Mouse (Mus musculus) kidney, embryonic 16.5 days (tissue): Measurements from ENCODE around the gene Zfp524. TPM values are rescaled to one million over a fixed set of nuclear protein-coding genes. Genes with fewer than 3 reads are reported as not detected.

Source experiments
- ATAC-seq: fragments of 200-750 bp; cut with Nextera tagmentation; 2 replicates; pipeline ENCODE4 v1.8.0; 2017; ENCODE audit warnings: moderate TSS enrichment; ENCODE audit not compliant: low FRiP score, low TSS enrichment
- H3K27ac ChIP-seq: fragments of 300-500 bp; sonication (generic); 2 replicates; pipeline ENCODE4 v1.5.1; 2014; ENCODE audit warnings: low read length
- H3K27me3 ChIP-seq: fragments of 300-500 bp; sonication (generic); 2 replicates; pipeline ENCODE4 v1.6.1; 2014; ENCODE audit warnings: low read length, control low read depth, mixed read lengths; ENCODE audit not compliant: insufficient read depth
- H3K36me3 ChIP-seq: fragments of 300-500 bp; sonication (generic); 2 replicates; pipeline ENCODE4 v1.6.1; 2014; ENCODE audit warnings: low read length, control low read depth, mixed read lengths; ENCODE audit not compliant: insufficient read depth
- H3K4me1 ChIP-seq: fragments of 300-500 bp; sonication (generic); 2 replicates; pipeline ENCODE4 v1.6.1; 2014; ENCODE audit warnings: low read length, control low read depth, mixed read lengths; ENCODE audit not compliant: insufficient read depth
- H3K4me2 ChIP-seq: fragments of 300-500 bp; sonication (generic); replicated peaks from 2 replicates; pipeline ENCODE4 v1.6.1; 2014; ENCODE audit warnings: low read depth, low read length
- H3K4me3 ChIP-seq: fragments of 300-500 bp; sonication (generic); 2 replicates; pipeline ENCODE4 v1.5.1; 2014; ENCODE audit warnings: mild to moderate bottlenecking, low read length
- H3K9ac ChIP-seq: fragments of 300-500 bp; sonication (generic); replicated peaks from 2 replicates; pipeline ENCODE4 v1.6.1; 2014; ENCODE audit warnings: low read length
- H3K9me3 ChIP-seq: fragments of 300-500 bp; sonication (generic); 2 replicates; pipeline ENCODE4 v1.6.1; 2016; ENCODE audit warnings: low read length, control low read depth
- whole genome bisulfite sequencing: fragments of 180-500 bp; shearing (Covaris S2); extraction: QIAGEN DNeasy Blood & Tissue Kit; methylation state at CpG from one replicate; pipeline ENCODE4 v1.1.7; 2014; 5-methylcytosine and 5-hydroxymethylcytosine counted together
- polyA plus RNA-seq: library from polyadenylated mRNA; unstranded; fragments of >200 nt; fragmentation: Nextera tagmentation; extraction: Ambion mirVana; gene quantifications from 2 replicates; pipeline ENCODE4 v1.2.1, GENCODE M21; 2015

Gene Zfp524
- polyA plus RNA-seq, result 14.4 and 15.2 TPM in 2 replicates

- no peaks in the 10 kb centered on the region for H3K27me3 ChIP-seq
- no peaks in the 10 kb centered on the region for H3K9me3 ChIP-seq
- peak; percentile 81 for ATAC-seq
- H3K4me3 ChIP-seq, result peak within 1 kb of the TSS; percentile 86
- H3K27ac ChIP-seq, result peak within 1 kb of the TSS; percentile 99
- peak within 1 kb of the TSS; percentile 95 for H3K9ac ChIP-seq
- H3K36me3 ChIP-seq, result peaks cover 42% of the 10 kb centered on the region
- H3K4me2 ChIP-seq, result peak within 1 kb of the TSS; percentile 73
- peaks cover 21% of the 10 kb centered on the region for H3K4me1 ChIP-seq
- 0% methylated on average over 41 of the region's 42 CpGs for WGBS
These were observed at the start of gene Zfp524, which contains the start of gene Fiz1 for GRCm38 (mm10) chr7:5014251-5015117. Zfp524 (plus strand) TSS chr7:5014415. Fiz1 (minus strand) TSS chr7:5014697.

- 87% methylated on average over 5 of the region's 5 CpGs for WGBS
- H3K36me3 ChIP-seq, result no peaks in the 10 kb centered on the region
- no peak overlapping the region for H3K4me3 ChIP-seq
- no peaks in the 10 kb centered on the region for H3K4me1 ChIP-seq
- no peaks in the 10 kb centered on the region for H3K27me3 ChIP-seq
- ATAC-seq, result no peak
- no peak overlapping the region for H3K27ac ChIP-seq
- H3K9ac ChIP-seq, result no peak overlapping the region
- no peaks in the 10 kb centered on the region for H3K9me3 ChIP-seq
- no peak overlapping the region for H3K4me2 ChIP-seq
These were observed 49.2 kb upstream of the Zfp524 start for GRCm38 (mm10) chr7:4964988-4965387.

GRCm38 (mm10) chr7:4971068-4971467 lies 43.1 kb upstream of the Zfp524 start, which contains the start of gene Sbk3:
Sbk3 (minus strand) TSS chr7:4971168.
- H3K27me3 ChIP-seq, result no peaks in the 10 kb centered on the region
- H3K4me1 ChIP-seq, result no peaks in the 10 kb centered on the region
- H3K27ac ChIP-seq, result no peak within 1 kb of the TSS
- no peak within 1 kb of the TSS for H3K4me3 ChIP-seq
- H3K36me3 ChIP-seq, result no peaks in the 10 kb centered on the region
- no peak within 1 kb of the TSS for H3K4me2 ChIP-seq
- 42% methylated on average over 6 of the region's 6 CpGs for WGBS
- no peak within 1 kb of the TSS for H3K9ac ChIP-seq
- no peaks in the 10 kb centered on the region for H3K9me3 ChIP-seq
- ATAC-seq, result no peak

GRCm38 (mm10) chr7:4971710-4972109 lies 42.5 kb upstream of the Zfp524 start:
- ATAC-seq, result no peak
- H3K9me3 ChIP-seq, result no peaks in the 10 kb centered on the region
- no peak overlapping the region for H3K27ac ChIP-seq
- no peaks in the 10 kb centered on the region for H3K36me3 ChIP-seq
- no peak overlapping the region for H3K9ac ChIP-seq
- 24% methylated on average over 7 of the region's 7 CpGs for WGBS
- H3K4me2 ChIP-seq, result no peak overlapping the region
- no peaks in the 10 kb centered on the region for H3K4me1 ChIP-seq
- no peaks in the 10 kb centered on the region for H3K27me3 ChIP-seq
- no peak overlapping the region for H3K4me3 ChIP-seq

GRCm38 (mm10) chr7:4972321-4973047 lies 41.7 kb upstream of the Zfp524 start:
- no peak overlapping the region for H3K27ac ChIP-seq
- no peaks in the 10 kb centered on the region for H3K36me3 ChIP-seq
- no peak overlapping the region for H3K4me2 ChIP-seq
- no peak overlapping the region for H3K9ac ChIP-seq
- H3K4me1 ChIP-seq, result no peaks in the 10 kb centered on the region
- H3K27me3 ChIP-seq, result no peaks in the 10 kb centered on the region
- H3K4me3 ChIP-seq, result no peak overlapping the region
- no peaks in the 10 kb centered on the region for H3K9me3 ChIP-seq
- ATAC-seq, result no peak; the same call in 1 of the 2 replicates
- WGBS, result 64% methylated on average over 18 of the region's 18 CpGs

- no peaks in the 10 kb centered on the region for H3K9me3 ChIP-seq
- no peaks in the 10 kb centered on the region for H3K27me3 ChIP-seq
- no peak overlapping the region for H3K4me2 ChIP-seq
- no peak overlapping the region for H3K27ac ChIP-seq
- H3K4me1 ChIP-seq, result no peaks in the 10 kb centered on the region
- no peaks in the 10 kb centered on the region for H3K36me3 ChIP-seq
- 57% methylated on average over 4 of the region's 4 CpGs for WGBS
- H3K4me3 ChIP-seq, result no peak overlapping the region
- no peak for ATAC-seq
- H3K9ac ChIP-seq, result no peak overlapping the region
These were observed 38.8 kb upstream of the Zfp524 start for GRCm38 (mm10) chr7:4975455-4975854.

- Histone ChIP-seq H3K27me3 (no peaks in the 10 kb centered on the region), H3K4me3 (no peak overlapping the region), H3K27ac (no peak overlapping the region), H3K4me2 (no peak overlapping the region), H3K9ac (no peak overlapping the region), H3K4me1 (no peaks in the 10 kb centered on the region), H3K9me3 (no peaks in the 10 kb centered on the region), H3K36me3 (no peaks in the 10 kb centered on the region)
- ATAC-seq, result no peak
- WGBS, result 87% methylated on average over 7 of the region's 7 CpGs
These were observed 37.4 kb upstream of the Zfp524 start for GRCm38 (mm10) chr7:4976832-4977231.

- Histone ChIP-seq H3K27ac (no peak overlapping the region), H3K9ac (no peak overlapping the region), H3K27me3 (no peaks in the 10 kb centered on the region; the same call in 1 of the 2 replicates), H3K9me3 (peaks cover 15% of the 10 kb centered on the region), H3K4me1 (no peaks in the 10 kb centered on the region), H3K4me3 (no peak overlapping the region), H3K36me3 (peaks cover 21% of the 10 kb centered on the region), H3K4me2 (no peak overlapping the region)
- no peak for ATAC-seq
- WGBS, result 56% methylated on average over 2 of the region's 2 CpGs
These were observed 26.0 kb upstream of the Zfp524 start for GRCm38 (mm10) chr7:4988250-4988649.

GRCm38 (mm10) chr7:4993347-4993998 lies 20.7 kb upstream of the Zfp524 start:
- Histone ChIP-seq H3K9ac (no peak overlapping the region), H3K4me2 (peak overlapping the region; percentile 86), H3K27me3 (no peaks in the 10 kb centered on the region), H3K27ac (no peak overlapping the region), H3K4me1 (peaks cover 18% of the 10 kb centered on the region), H3K9me3 (peaks cover 20% of the 10 kb centered on the region), H3K36me3 (peaks cover 29% of the 10 kb centered on the region), H3K4me3 (no peak overlapping the region)
- ATAC-seq, result no peak
- WGBS, result 48% methylated on average over 48 of the region's 55 CpGs
